Mouse (Mus musculus): ENCODE data around the gene Filip1. TPM values are rescaled to one million over a fixed set of nuclear protein-coding genes. Genes with fewer than 3 reads are reported as not detected.
A peak's percentile ranks its signal among the peaks of the same experiment; 100 is the strongest.

Filip1 gene
- polyA plus RNA-seq, 2 experiments: 4.9 to 6.0 TPM

DNA sequence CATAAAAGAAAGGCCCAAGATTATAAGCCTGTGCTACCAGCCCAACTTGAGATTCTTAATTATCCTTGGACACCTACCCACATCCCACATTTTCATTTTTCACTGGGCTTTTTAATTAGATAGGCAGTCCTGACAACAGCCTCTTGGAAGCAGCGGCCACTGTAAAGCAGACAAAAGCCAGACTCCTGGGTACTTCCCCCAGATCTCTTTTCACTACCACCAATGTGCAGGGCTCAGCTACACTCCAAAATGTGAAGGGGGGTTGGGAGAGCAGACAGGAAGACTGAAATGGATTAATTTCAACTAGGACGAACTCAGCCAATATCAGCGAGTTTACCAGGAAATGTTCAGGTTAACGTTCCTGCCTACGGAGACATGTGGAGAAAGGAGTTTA, 92.1 kb downstream of the Filip1 start:
- DNase-seq (ENCODE audit: low spot score): no peak
- Histone ChIP-seq H3K27ac (replicated peaks; ENCODE audit: low read depth, low read length) (no peak overlapping the region), H3K9me3 (ENCODE audit: control insufficient read depth, low read length) (no peaks in the 10 kb centered on the region), H3K4me3 (replicated peaks; ENCODE audit: low read length) (no peak overlapping the region), H3K9ac (ENCODE audit: low read depth, low read length, severe bottlenecking) (no peak overlapping the region), H3K4me1 (ENCODE audit: control insufficient read depth, insufficient read depth, low read length) (peaks cover 16% of the 10 kb centered on the region), H3K36me3 (ENCODE audit: control insufficient read depth, insufficient read depth, low read length) (no peaks in the 10 kb centered on the region), H3K27me3 (ENCODE audit: control insufficient read depth, insufficient read depth, low read length) (no peaks in the 10 kb centered on the region), H3K4me2 (replicated peaks; ENCODE audit: low read depth, low read length, severe bottlenecking) (no peak overlapping the region)
- ATAC-seq (ENCODE audit: low FRiP score, low read depth): no peak
- no peak for TF ChIP-seq POLR2A (IDR thresholded peaks at IDR 0.05; ENCODE audit: borderline replicate concordance, extremely low read depth, insufficient read depth, insufficient read length)
- WGBS: 38% methylated on average over 5 of the region's 5 CpGs

DNA sequence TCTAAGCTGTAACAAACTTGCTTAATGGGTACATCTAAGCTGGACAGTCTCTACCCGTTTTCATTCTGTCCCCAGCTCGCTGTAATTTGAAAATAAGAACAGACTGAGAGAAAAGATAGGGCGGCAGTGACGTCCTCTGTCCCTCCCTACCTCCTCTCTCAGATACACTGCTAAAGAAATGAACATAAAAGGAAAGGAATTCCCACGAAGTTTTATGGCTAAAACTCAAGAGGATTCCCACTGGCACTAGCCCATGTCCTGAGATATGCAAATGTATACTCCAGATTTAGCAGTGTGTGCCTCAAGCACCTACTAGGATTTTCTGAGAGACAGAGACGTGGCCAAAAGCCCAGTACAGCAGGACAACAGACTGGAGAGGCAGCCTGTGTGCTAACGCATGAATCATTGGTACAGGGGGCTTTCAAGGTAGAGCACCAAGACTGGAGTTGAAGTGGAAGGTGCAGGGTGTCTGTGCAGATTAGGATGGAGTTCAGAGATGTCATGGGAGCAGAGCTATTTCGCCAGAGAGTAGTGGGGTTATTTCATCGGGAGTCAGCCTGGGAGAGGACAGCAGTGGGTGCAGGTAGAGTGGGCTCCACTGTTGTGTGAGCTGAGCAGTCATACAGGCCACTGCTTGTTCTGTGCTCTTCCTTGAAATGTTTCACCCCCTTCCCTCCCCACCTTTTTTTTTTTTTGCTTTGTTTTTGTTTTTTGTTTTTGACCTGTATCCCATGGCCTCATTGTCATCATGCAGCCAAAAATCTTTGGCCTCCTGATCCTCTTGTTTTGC, 92.7 kb downstream of the Filip1 start:
- no peaks in the 10 kb centered on the region for H3K9me3 ChIP-seq (ENCODE audit: control insufficient read depth, low read length)

DNA sequence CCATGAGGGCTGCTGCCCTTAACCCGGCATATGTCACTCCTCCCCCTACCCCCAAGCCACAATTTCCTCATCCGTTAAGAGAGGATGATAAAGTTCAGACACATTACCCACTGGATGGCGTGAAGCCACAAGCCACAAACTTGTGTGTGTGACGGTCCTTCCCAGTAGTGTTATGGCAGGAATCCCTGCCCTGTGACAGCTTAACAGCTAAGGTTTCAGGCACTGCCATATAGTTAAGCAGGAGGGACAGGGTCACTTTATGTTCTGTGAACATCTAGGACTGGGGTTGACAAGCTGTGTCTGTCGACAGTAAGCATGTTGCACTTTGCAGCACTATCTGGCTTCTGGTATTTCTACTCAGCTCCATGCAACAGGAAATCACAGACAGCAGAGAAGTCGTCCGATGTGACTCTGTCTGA, 93.3 kb downstream of the Filip1 start:
- Histone ChIP-seq H3K9me3 (ENCODE audit: control insufficient read depth, low read length) (no peaks in the 10 kb centered on the region), H3K9ac (ENCODE audit: low read depth, low read length, severe bottlenecking) (no peak overlapping the region), H3K36me3 (ENCODE audit: control insufficient read depth, insufficient read depth, low read length) (no peaks in the 10 kb centered on the region), H3K27ac (replicated peaks; ENCODE audit: low read depth, low read length) (no peak overlapping the region), H3K27me3 (ENCODE audit: control insufficient read depth, insufficient read depth, low read length) (no peaks in the 10 kb centered on the region), H3K4me2 (replicated peaks; ENCODE audit: low read depth, low read length, severe bottlenecking) (no peak overlapping the region), H3K4me3 (replicated peaks; ENCODE audit: low read length) (no peak overlapping the region), H3K4me1 (ENCODE audit: control insufficient read depth, insufficient read depth, low read length) (peaks cover 16% of the 10 kb centered on the region)
- ATAC-seq (ENCODE audit: low FRiP score, low read depth) (no peak), DNase-seq (ENCODE audit: low spot score) (no peak)
- TF ChIP-seq POLR2A (IDR thresholded peaks at IDR 0.05; ENCODE audit: borderline replicate concordance, extremely low read depth, insufficient read depth, insufficient read length): no peak
- 48% methylated on average over 7 of the region's 7 CpGs for WGBS

More for the DNA sequence above, 92.7 kb downstream of the Filip1 start:
- ATAC-seq (ENCODE audit: low FRiP score, low read depth): no peak
- Histone ChIP-seq H3K4me2 (replicated peaks; ENCODE audit: low read depth, low read length, severe bottlenecking) (no peak overlapping the region), H3K4me3 (replicated peaks; ENCODE audit: low read length) (no peak overlapping the region), H3K27ac (replicated peaks; ENCODE audit: low read depth, low read length) (no peak overlapping the region), H3K27me3 (ENCODE audit: control insufficient read depth, insufficient read depth, low read length) (no peaks in the 10 kb centered on the region), H3K4me1 (ENCODE audit: control insufficient read depth, insufficient read depth, low read length) (peaks cover 16% of the 10 kb centered on the region), H3K36me3 (ENCODE audit: control insufficient read depth, insufficient read depth, low read length) (no peaks in the 10 kb centered on the region), H3K9ac (ENCODE audit: low read depth, low read length, severe bottlenecking) (no peak overlapping the region)
- WGBS: 57% methylated on average over 9 of the region's 9 CpGs
- TF ChIP-seq POLR2A (IDR thresholded peaks at IDR 0.05; ENCODE audit: borderline replicate concordance, extremely low read depth, insufficient read depth, insufficient read length): no peak
- DNase-seq (ENCODE audit: low spot score): no peak

DNA sequence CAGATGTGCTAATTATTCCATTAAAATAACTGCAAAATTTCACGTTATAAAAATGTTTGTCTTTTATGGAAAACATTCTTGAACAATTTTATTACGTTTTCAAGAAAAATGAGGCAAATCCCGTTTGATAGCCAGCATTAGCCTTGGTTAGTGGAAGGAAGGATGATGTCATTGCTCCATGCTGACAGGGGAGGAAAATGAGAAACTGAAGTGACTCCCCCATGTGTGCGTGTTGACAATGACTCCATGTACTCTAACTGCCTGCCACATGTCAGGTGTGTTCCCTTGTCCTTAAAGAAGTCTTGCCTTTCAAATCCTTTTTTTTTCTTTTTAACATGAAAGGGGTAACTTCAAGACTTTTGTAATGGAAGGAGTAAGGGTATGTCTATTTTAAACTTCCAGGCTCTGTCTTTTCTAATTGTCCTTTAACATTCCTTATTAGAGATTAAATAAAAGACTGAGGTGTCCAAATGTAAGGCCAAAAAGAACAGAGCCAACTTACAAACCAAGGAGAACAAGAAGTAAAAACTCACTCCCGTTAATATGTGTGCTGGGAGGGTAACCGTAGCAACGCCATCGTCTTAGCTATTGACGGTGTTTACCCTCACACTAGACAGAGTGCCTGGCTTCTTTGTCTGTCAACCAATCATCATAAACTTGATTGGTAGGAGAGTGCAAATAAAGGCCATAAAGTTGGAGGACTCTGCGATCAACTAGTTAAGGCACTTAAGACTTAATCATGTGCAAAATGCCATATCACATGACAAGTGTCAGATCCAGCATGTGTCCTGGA, 94.1 kb downstream of the Filip1 start:
- H3K9me3 ChIP-seq (ENCODE audit: control insufficient read depth, low read length): no peaks in the 10 kb centered on the region
- no peak overlapping the region for H3K27ac ChIP-seq (replicated peaks; ENCODE audit: low read depth, low read length)
- 39% methylated on average over 10 of the region's 10 CpGs for WGBS
- no peak for TF ChIP-seq POLR2A (IDR thresholded peaks at IDR 0.05; ENCODE audit: borderline replicate concordance, extremely low read depth, insufficient read depth, insufficient read length)
- H3K4me2 ChIP-seq (replicated peaks; ENCODE audit: low read depth, low read length, severe bottlenecking): no peak overlapping the region
- H3K27me3 ChIP-seq (ENCODE audit: control insufficient read depth, insufficient read depth, low read length): no peaks in the 10 kb centered on the region
- H3K36me3 ChIP-seq (ENCODE audit: control insufficient read depth, insufficient read depth, low read length): no peaks in the 10 kb centered on the region
- DNase-seq (ENCODE audit: low spot score) (peak; percentile 25), ATAC-seq (ENCODE audit: low FRiP score, low read depth) (no peak)
- H3K4me3 ChIP-seq (replicated peaks; ENCODE audit: low read length): no peak overlapping the region
- H3K9ac ChIP-seq (ENCODE audit: low read depth, low read length, severe bottlenecking): no peak overlapping the region
- H3K4me1 ChIP-seq (ENCODE audit: control insufficient read depth, insufficient read depth, low read length): peaks cover 16% of the 10 kb centered on the region

DNA sequence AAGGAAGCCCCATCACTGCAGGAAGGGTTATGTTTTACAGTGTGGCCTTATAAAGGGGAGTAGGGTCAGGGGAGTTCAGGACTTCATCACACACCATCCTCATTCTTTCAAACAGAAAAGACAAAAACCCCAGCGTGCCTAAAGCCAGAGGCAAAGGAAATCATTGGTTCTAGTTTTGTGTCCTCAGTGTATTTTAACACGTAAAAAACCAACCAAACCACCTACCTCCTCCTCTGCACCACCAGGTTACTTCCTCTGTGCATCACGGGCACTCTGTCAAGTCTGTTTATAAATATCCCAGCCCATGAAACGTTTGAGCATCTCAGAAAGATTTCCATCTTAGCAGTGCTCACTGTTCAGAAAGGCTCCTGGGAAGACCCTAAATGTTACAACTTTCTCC, 98.4 kb downstream of the Filip1 start:
- ATAC-seq (ENCODE audit: low FRiP score, low read depth) (no peak), DNase-seq (ENCODE audit: low spot score) (no peak)
- Histone ChIP-seq H3K27ac (replicated peaks; ENCODE audit: low read depth, low read length) (no peak overlapping the region), H3K9ac (ENCODE audit: low read depth, low read length, severe bottlenecking) (no peak overlapping the region), H3K4me2 (replicated peaks; ENCODE audit: low read depth, low read length, severe bottlenecking) (no peak overlapping the region), H3K4me3 (replicated peaks; ENCODE audit: low read length) (no peak overlapping the region), H3K9me3 (ENCODE audit: control insufficient read depth, low read length) (no peaks in the 10 kb centered on the region), H3K36me3 (ENCODE audit: control insufficient read depth, insufficient read depth, low read length) (no peaks in the 10 kb centered on the region), H3K4me1 (ENCODE audit: control insufficient read depth, insufficient read depth, low read length) (no peaks in the 10 kb centered on the region), H3K27me3 (ENCODE audit: control insufficient read depth, insufficient read depth, low read length) (no peaks in the 10 kb centered on the region)
- no peak for TF ChIP-seq POLR2A (IDR thresholded peaks at IDR 0.05; ENCODE audit: borderline replicate concordance, extremely low read depth, insufficient read depth, insufficient read length)
- 56% methylated on average over 4 of the region's 4 CpGs for WGBS

Measured in limb, embryonic 14.5 days (tissue).